Mouse (Mus musculus) midbrain, postnatal 0 days (tissue): ENCODE data around the gene Atf2. TPM values are rescaled to one million over a fixed set of nuclear protein-coding genes. Genes with fewer than 3 reads are reported as not detected.

ENCODE experiments used
- ATAC-seq: fragments of 200-750 bp; cut with Nextera tagmentation; 2 replicates; pipeline ENCODE4 v1.8.0; 2017; ENCODE audit warnings: moderate number of reproducible peaks, mild to moderate bottlenecking, moderate TSS enrichment, moderate library complexity; ENCODE audit not compliant: low FRiP score
- DNase-seq: peaks from one replicate; pipeline ENCODE4 v3.0.0-alpha.2; 2015; ENCODE audit warnings: low spot score
- H3K27ac ChIP-seq: fragments of 300-500 bp; sonication (generic); 2 replicates; pipeline ENCODE4 v1.5.1; 2014; ENCODE audit warnings: low read depth, mild to moderate bottlenecking, low read length, mixed read lengths
- H3K27me3 ChIP-seq: fragments of 300-500 bp; sonication (generic); 2 replicates; pipeline ENCODE4 v1.6.1; 2014; ENCODE audit warnings: low read length, control low read depth, mixed read lengths; ENCODE audit not compliant: insufficient read depth
- H3K36me3 ChIP-seq: fragments of 300-500 bp; sonication (generic); 2 replicates; pipeline ENCODE4 v1.6.1; 2014; ENCODE audit warnings: low read length, control low read depth, mixed read lengths; ENCODE audit not compliant: insufficient read depth
- H3K4me1 ChIP-seq: fragments of 300-500 bp; sonication (generic); 2 replicates; pipeline ENCODE4 v1.6.1; 2014; ENCODE audit warnings: mild to moderate bottlenecking, control low read depth, antibody characterized with exemption, low read length, mixed read lengths; ENCODE audit not compliant: insufficient read depth
- H3K4me2 ChIP-seq: fragments of 300-500 bp; sonication (generic); 2 replicates; pipeline ENCODE4 v1.6.1; 2014; ENCODE audit warnings: low read depth, mild to moderate bottlenecking, low read length, mixed read lengths; ENCODE audit not compliant: poor library complexity, severe bottlenecking
- H3K4me3 ChIP-seq: fragments of 300-500 bp; sonication (generic); 2 replicates; pipeline ENCODE4 v1.5.1; 2014; ENCODE audit warnings: low read depth, mild to moderate bottlenecking, low read length, moderate library complexity
- H3K9ac ChIP-seq: fragments of 300-500 bp; sonication (generic); replicated peaks from 2 replicates; pipeline ENCODE4 v1.6.1; 2014; ENCODE audit warnings: mild to moderate bottlenecking, low read length, moderate library complexity, mixed read lengths; ENCODE audit not compliant: poor library complexity, severe bottlenecking
- H3K9me3 ChIP-seq: fragments of 300-500 bp; sonication (generic); 2 replicates; pipeline ENCODE4 v1.6.1; 2016; ENCODE audit warnings: low read length, control low read depth
- CTCF ChIP-seq: IDR thresholded peaks from 2 replicates; pipeline ENCODE4 v1.5.1; 2016; ENCODE audit warnings: antibody characterized with exemption, mild to moderate bottlenecking
- WGBS: fragments of 180-500 bp; shearing (Covaris S2); extraction: QIAGEN DNeasy Blood & Tissue Kit; methylation state at CpG from one replicate; pipeline ENCODE4 v1.1.7; 2014; 5-methylcytosine and 5-hydroxymethylcytosine counted together
- polyA plus RNA-seq: library from polyadenylated mRNA; unstranded; fragments of >200 nt; fragmentation: Nextera tagmentation; extraction: Ambion mirVana; gene quantifications from 2 replicates; pipeline ENCODE4 v1.2.1, GENCODE M21; 2015
- total RNA-seq: library from RNA; depleted of rRNA; stranded (reverse); fragments of >200 nt; gene quantifications from 2 replicates; pipeline ENCODE4 v1.2.3, GENCODE M21; 2014

The Atf2 gene
- total and polyA plus RNA-seq, 2 experiments from 2014 or later, result 82.3 to 90.6 TPM

DNA sequence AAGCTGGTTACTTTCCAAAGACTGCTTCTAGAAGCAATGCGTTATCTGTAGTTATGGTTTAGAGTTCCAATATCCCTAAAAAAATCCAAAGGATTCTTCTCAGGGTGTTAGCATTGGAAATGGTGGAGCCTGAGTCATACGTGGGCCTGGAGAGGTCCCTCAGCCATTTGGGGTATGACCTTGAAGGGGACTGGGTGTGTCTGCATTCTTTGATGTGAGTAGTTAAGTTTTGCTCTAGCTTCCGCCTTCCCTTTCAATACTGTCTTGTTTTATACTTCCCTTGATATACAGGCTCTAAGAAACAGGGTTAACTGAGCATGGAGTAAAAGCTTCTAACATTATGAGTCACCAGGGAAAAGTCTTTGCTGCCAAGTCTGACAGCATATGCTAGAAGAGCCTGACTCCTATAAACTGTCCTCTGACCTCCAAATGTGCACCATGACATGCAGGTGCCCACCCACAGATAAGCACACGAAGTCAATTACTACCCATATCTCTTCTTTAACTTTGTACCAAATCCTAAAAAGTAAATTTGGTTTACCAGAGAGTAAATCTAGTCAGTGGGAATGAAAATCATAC lies 32.3 kb downstream of the Atf2 start:
- H3K9ac ChIP-seq, result no peak overlapping the region
- H3K4me3 ChIP-seq, result no peak overlapping the region
- no peak for TF ChIP-seq CTCF
- H3K27ac ChIP-seq, result no peak overlapping the region
- H3K36me3 ChIP-seq, result peaks cover 4% of the 10 kb centered on the region; the same call in 1 of the 2 replicates
- H3K9me3 ChIP-seq, result no peaks in the 10 kb centered on the region
- no peak overlapping the region for H3K4me2 ChIP-seq
- no peak for DNase-seq
- WGBS, result 93% methylated on average over 4 of the region's 4 CpGs
- no peaks in the 10 kb centered on the region for H3K4me1 ChIP-seq
- no peaks in the 10 kb centered on the region for H3K27me3 ChIP-seq
- no peak for ATAC-seq

DNA sequence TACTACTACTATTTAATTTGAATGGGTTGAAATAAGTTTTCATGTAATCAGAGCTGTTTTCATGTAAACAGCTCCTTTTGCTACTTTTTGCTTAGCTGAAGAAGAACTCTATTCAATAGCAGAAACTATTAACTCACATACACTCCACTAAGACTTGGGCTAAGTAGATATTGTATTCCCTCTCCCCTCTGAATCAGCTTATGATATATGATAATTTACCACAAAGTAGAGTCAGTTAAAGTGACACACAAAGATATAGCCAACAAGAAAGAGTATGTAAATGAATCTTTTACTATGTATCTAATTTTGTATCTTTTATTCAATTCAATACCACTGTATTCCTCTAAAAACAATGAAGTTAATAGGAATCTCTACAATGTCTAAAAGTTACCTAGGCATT lies 35.1 kb downstream of the Atf2 start:
- Histone ChIP-seq H3K27me3 (no peaks in the 10 kb centered on the region), H3K4me3 (no peak overlapping the region), H3K4me2 (no peak overlapping the region), H3K9ac (no peak overlapping the region), H3K9me3 (no peaks in the 10 kb centered on the region), H3K4me1 (no peaks in the 10 kb centered on the region), H3K27ac (no peak overlapping the region), H3K36me3 (peaks cover 4% of the 10 kb centered on the region; the same call in 1 of the 2 replicates)
- DNase-seq, result no peak
- no peak for TF ChIP-seq CTCF
- ATAC-seq, result no peak

DNA sequence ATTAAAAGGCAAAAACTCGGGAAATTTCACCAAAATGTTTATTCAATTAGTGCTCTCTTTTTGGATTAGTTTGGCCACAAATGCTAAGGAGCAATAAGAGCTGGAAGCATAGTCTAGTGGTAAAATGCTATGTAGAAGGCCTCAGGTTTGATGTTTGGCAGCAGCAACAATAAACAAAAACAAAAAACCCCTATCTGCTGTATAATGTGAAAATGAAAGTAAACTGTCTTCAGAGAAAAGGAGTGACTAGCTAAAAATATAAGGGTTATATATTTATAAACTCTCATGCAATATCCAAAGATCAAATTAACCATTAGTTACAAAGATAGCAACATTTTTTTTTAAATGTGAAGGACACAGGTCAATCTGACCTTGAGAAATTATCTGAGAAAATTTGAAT lies 36.2 kb downstream of the Atf2 start:
- no peak for DNase-seq
- Histone ChIP-seq H3K36me3 (peaks cover 4% of the 10 kb centered on the region; the same call in 1 of the 2 replicates), H3K4me1 (no peaks in the 10 kb centered on the region), H3K9me3 (no peaks in the 10 kb centered on the region), H3K27me3 (no peaks in the 10 kb centered on the region), H3K9ac (no peak overlapping the region), H3K27ac (no peak overlapping the region), H3K4me2 (no peak overlapping the region), H3K4me3 (no peak overlapping the region)
- 91% methylated on average over 1 of the region's 1 CpGs for WGBS
- ATAC-seq, result no peak
- TF ChIP-seq CTCF, result no peak

DNA sequence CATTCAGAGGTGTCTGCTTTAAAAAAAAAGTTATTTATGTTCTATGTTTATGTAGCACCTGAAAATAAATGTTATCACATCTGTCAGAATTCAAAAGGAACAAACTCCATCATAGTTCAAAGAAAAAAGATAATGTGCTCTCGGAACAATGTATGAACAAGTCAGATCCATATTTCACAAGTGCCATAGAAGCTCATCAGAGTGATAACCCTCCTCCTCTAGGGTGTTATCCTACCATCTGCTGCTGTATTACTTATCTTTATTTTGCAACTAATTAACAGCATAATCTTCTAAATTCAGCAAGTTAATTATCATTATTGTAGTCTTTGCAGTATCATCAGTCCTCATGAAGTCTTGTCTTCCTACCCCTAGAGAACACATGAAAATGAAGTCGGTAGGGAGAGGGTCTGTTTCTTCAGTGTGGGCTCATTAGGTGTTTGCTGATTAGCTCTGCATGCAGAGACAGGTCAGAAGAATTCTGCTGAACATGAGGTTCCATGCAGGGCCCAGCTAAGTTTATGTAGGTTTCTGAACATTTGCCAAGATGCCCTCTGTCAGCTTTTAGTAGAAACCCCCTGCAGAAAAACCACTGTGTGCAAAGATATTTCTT lies 57.9 kb downstream of the Atf2 start:
- no peak for TF ChIP-seq CTCF
- Histone ChIP-seq H3K4me3 (no peak overlapping the region), H3K9ac (no peak overlapping the region), H3K36me3 (no peaks in the 10 kb centered on the region), H3K9me3 (no peaks in the 10 kb centered on the region), H3K4me1 (no peaks in the 10 kb centered on the region), H3K27ac (no peak overlapping the region), H3K4me2 (no peak overlapping the region), H3K27me3 (no peaks in the 10 kb centered on the region)
- 69% methylated on average over 2 of the region's 2 CpGs for WGBS
- no peak for ATAC-seq
- DNase-seq, result peak; percentile 15

DNA sequence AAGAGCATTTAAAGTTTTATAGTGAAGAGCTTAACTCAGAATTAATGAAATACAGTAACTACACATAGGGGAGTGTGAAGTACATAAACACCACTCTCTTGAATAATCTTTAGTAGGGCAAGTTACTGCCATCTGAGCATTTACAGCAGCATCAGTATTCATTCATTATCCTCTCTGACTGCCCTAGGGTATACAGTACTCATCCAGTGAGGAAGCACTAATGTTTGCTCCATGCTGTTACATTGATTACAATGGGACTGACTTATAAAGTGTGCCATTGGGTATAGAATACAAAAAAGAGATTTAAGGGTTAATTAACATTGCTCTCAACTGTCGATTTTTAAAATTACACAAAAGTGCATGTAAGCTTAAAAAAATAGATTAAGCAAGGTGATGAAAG lies 59.2 kb downstream of the Atf2 start:
- H3K27ac ChIP-seq, result no peak overlapping the region
- no peak overlapping the region for H3K4me2 ChIP-seq
- 60% methylated on average over 1 of the region's 1 CpGs for WGBS
- no peak overlapping the region for H3K9ac ChIP-seq
- TF ChIP-seq CTCF, result no peak
- no peaks in the 10 kb centered on the region for H3K9me3 ChIP-seq
- DNase-seq (no peak), ATAC-seq (no peak)
- no peaks in the 10 kb centered on the region for H3K4me1 ChIP-seq
- H3K36me3 ChIP-seq, result peaks cover 6% of the 10 kb centered on the region; the same call in 1 of the 2 replicates
- no peaks in the 10 kb centered on the region for H3K27me3 ChIP-seq
- no peak overlapping the region for H3K4me3 ChIP-seq

DNA sequence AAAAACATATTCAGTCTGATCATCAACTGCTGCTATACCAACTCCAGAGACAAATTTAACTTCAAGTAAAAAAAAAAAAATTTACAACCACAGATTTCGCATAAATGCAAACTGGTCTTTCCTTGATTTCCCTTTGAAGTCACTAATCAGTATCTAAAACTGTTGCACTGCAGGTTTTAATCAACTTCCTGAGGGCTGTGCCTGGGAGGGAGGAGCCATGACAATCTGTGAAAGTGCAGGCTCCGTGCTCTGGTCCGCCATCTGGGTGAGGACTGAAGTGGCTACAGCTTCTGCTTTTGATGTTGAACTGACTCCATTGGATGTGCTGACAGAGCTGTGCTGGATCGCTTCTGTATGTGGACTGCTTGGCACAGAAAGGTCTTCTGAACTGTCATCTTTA lies 73.7 kb downstream of the Atf2 start:
- Histone ChIP-seq H3K9ac (no peak overlapping the region), H3K4me3 (no peak overlapping the region), H3K36me3 (peaks cover 6% of the 10 kb centered on the region; the same call in 1 of the 2 replicates), H3K27ac (no peak overlapping the region), H3K4me1 (no peaks in the 10 kb centered on the region), H3K4me2 (no peak overlapping the region), H3K9me3 (no peaks in the 10 kb centered on the region), H3K27me3 (no peaks in the 10 kb centered on the region)
- no peak for TF ChIP-seq CTCF
- DNase-seq, result no peak
- ATAC-seq, result no peak
- WGBS, result 80% methylated on average over 4 of the region's 4 CpGs
